Mouse (Mus musculus): ENCODE measurements around the gene Mrps24.

Gene Mrps24

DNA sequence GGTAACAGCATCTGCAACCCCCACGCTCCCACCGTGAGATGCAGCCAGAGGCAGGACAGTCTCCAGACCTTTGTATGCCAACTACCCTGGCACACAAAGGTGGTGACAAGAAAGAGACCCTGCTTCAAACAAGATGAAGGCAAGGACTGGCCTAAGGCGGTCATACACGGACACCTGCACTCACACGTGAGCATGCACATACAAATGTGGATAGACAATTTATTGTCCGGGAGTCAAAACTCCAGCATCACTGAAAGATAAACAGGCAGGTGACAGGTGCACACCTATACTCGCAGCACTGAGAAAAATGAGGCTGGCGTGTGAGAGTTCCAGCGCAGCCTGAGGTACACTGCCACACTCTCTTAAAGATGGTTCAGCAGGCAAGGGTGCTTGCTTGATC lies 9.5 kb downstream of the Mrps24 start:
- DNase-seq (ENCODE audit: low spot score): no peak

- no peak for DNase-seq (ENCODE audit: low spot score)
Measured at GRCm38 (mm10) chr11:5703341-5703740, 12.1 kb downstream of the Mrps24 start.

- DNase-seq (ENCODE audit: low spot score): no peak
Measured at GRCm38 (mm10) chr11:5702957-5703332, 12.5 kb downstream of the Mrps24 start.

- no peak for DNase-seq (ENCODE audit: low spot score)
Measured at GRCm38 (mm10) chr11:5702271-5702956, 13.1 kb downstream of the Mrps24 start.

- no peak for DNase-seq (ENCODE audit: low spot score)
Measured at GRCm38 (mm10) chr11:5701821-5702220, 13.7 kb downstream of the Mrps24 start.

GRCm38 (mm10) chr11:5701300-5701699 lies 14.2 kb downstream of the Mrps24 start:
- no peak for DNase-seq (ENCODE audit: low spot score)

DNA sequence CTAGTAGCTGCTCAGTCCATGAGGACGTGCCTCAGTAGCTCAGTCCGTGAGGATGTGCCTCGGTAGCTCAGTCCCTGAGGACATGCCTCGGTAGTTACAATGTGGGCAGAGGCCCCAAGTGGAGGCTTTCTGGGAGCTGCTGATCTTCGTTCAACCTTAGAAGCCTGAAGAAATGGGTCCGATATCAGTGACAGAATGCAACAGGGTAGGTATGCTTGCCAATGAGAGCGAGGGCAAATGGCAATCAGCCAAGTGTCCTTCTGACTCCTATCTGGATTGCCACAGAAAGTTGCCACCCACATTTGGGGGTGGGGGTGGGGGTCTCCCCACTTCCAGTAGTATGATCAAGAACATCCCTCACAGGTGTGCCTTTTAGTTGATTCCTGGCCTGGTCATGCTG lies 14.7 kb downstream of the Mrps24 start:
- no peak for DNase-seq (ENCODE audit: low spot score)

- DNase-seq (ENCODE audit: low spot score): no peak
Measured at GRCm38 (mm10) chr11:5691775-5692174, 23.7 kb downstream of the Mrps24 start.

DNA sequence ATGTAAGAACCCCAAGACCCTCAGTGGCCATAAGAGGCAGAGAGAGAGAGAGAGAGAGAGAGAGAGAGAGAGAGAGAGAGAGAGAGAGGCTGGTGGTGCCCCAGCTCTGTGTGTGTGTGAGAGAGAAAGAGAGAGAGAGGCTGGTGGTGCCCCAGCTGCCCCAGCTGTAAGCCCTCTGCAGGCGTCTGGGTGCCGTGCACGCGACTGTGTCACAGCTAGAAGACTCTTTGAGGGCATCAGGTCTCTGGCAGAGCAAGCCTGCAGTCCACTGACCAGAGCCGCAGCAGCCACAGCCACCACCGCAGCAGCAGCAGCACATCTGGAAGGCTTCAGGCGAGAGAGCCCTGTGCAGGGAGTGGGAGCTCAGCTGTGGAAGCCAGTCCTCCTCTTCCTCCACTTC lies 31.2 kb downstream of the Mrps24 start:
- no peak for DNase-seq (ENCODE audit: low spot score)

- DNase-seq (ENCODE audit: low spot score): no peak
Measured at GRCm38 (mm10) chr11:5682541-5682940, 32.9 kb downstream of the Mrps24 start.
